Mouse (Mus musculus): ENCODE data around the gene Naa38.

The Naa38 gene

DNA sequence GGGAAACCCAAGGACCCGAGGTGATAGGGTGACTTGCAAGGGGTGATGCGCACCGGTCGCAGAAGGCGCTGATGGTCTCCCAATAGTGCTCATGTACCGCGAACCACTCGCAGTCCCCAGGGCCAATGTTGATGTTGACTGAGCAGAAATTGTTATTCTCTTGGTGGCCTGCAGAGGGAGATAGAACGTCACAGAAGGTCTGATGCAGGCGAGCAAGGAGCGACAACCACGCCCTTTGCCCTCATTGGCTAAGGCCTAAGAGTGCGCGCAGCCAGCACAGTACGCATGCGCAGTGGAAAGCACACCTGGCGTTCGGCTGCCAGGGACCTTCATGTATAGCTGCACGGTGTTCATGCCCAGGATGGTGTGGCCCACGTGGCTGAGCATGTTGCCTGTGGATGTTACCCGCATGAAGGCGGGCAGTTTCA is 5.9 kb downstream of the Naa38 start:
- peak; percentile 93 for DNase-seq (ENCODE audit: low spot score)

DNA sequence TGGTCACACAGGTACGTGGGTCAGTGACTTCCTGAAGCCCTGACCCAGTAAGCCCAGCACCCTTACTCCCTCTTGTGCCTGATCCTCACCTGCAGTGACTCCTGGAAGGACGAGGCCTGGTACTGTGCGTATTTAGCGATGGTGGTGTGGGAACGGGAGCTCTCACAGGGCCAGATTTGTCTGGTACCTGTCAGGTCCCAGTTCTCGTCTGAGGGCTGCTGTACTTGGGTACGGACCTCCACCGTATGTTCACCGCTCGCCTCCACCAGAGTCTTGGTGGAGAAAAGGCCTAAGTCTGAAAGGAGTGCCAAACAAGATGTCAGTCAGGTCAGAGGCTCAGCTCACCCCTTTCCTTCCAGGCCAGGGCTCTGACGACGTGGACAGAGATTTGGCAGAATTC is 6.7 kb downstream of the Naa38 start:
- DNase-seq (ENCODE audit: low spot score): no peak

DNA sequence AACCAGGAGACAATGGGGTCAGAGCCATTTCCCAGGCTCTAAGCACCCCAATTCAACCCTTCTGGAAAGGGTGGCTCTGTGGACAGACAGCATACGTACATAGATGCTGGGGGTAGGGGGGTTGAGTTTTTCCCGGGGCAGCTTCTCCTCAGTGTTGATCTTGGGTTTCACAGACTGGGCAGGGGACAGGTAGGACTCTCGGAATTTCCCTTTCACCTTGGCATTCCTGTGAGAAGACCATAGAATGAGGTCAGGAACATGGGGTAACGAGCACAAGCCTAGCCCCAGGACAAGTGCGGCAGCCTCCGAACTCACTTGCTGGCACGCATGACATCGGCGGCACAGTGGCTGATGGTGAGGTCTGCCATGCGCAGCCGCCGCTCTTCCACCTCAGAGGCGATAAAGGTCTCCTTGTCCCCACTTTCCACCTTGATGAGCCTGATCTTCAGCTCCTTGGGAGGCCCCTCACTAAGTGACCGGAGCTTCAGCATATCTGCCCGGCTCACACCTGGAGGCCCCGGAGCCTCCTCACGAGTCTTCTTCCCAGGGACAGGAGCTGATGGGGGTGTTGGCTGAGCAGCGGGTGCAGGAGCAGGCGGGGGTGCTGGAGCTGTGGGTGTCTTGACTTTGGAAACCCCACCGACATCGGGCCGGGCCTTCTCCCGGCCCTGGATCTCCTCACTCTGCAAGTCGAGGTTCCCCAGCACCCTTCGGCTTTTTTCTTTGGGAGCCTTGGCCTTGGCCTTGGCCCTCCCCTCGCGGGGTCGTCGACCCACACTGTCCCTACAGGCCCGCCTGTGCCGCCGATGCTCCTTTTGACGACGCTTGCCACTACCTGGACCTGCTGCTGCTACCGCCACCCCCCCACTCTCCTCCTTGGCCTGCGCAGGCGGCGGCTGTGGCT is 8.7 kb downstream of the Naa38 start:
- no peak for DNase-seq (ENCODE audit: low spot score)

DNA sequence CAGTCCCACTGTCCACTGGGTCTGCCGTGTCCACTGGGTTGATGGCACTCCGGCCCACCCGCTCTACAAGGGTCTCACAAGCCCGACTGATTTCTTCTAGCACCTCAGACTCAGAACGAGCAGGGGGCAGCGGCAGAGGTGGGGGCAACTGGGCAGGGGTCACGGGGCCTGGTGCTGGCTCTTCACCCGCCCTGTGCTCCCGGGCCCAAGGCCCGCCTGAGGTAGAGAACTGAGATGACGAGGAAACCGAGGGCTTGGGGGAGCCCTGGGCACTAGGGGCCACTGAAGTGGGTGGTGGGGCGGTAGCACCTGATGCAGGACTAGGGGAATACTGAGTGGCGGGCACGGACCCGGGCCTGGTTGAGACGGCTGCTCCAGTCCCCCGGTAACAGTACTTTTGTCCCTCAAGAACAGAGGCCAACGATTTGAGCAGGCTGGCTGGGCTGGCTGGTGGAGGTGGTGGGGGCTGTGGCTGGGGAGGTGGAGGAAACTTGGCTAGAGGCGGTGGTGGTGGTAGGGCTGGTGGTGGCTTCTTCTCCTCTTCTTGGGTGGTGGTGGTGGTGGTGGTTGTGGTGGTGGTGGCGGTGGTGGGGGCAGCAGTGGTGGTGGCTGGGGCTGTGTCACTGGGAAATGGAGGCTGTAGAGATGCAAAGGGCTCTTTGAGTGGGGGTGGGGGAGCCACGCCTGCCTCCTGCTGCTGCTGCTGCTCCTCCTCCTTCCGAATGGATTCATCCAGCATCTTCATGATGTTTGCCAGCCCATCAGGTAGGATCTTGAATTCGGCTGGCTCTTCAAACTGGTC is 9.5 kb downstream of the Naa38 start:
- DNase-seq (ENCODE audit: low spot score): no peak

DNA sequence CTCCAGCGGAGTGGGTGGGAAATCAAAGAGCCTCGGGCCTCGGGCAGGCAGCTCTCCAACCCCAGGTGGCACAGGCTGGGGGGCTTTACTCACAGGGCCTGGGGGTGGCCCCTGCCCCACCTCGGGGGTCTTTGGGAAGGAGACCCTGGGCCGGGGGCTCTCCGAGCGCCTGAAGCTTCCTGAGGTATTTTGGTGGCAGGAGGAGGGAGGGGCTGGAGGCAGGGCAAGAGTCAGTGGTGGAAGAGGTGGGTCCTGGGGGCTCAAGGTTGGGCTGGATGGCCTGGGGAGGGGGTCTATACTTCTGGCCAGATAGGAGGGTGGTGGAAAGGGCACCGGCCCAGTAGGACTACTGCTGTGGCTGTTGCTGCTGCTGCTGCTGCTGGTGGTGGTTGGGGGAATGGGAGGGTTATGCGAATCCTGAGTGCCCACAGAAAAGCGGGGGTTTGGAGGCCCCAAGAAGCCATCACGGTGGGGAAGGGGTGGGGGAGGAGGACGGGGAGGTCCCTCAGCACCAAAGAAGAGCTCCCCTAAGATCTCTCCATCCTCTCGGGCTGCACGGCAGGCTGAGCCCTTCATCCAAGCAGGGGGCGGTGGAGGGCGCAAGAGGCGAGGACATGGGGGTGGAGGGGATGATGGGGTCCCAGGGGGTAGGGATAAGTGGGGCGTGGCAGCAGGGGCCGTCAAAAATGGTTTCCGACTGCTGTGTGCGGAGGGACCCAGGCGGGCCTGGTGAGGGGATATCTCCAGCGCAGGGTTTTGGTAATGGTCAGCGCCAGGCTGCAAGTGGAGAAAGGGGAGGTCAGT is 10.3 kb downstream of the Naa38 start:
- DNase-seq (ENCODE audit: low spot score): no peak

DNA sequence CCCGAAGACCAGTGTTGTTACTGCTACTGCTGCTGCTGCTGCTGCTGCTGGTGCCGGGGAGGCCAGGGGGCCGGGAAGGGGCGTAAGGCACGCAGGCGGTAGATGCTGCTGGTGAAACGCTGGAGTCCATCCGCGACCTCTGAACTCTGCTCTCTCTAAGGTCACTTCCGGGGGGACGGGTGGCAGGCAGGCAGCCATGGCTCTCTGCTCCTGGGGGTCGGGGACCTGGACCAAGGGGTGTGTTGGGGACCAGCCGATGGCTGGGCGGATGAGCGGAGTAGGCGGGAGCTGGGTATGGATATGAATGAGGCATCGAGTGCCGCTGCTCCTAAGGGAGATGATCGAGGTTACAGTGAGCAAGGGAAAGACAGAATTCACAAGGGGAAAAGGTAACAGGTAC is 11.0 kb downstream of the Naa38 start:
- no peak for DNase-seq (ENCODE audit: low spot score)

DNA sequence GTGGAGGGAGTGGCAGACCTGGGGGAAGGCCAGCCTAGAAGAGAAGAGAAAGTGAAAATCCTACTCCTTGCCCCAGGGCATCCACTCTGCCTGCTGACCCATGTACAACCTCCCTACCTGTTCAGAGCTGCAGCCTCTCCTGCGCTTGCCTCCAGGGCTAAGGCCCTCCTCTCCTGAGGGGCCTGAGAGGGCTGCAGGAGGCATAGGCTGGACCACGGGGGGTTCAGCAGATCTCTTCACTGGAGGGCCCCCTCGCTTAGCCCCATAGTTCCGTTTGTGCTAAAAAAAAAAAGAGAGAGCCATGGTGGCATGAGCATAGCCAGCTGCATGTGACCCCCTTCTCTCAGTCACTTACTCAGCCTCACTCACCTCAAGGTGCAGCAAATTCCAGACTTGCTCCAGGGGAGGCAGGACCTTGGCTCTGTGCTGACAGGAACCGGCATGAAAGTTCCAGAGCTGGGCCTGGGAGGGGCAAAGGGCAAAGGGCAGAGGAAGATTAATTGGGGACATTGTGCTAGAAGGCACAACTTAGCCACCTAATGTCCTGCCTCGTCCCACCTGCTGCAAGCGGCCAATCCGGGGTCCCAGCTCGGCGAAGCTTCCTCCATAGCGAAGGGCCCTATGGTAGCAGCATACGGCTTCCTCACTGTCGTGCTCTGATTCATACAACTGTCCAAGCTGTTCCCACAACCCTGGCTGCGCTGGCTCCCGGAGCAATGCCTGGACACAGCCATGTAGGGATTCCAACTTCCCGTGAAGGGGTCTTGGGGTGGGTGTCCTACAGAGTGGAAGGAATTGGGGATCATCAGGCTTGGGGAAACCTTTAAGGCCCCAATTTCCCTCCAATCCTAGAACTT is 11.8 kb downstream of the Naa38 start:
- no peak for DNase-seq (ENCODE audit: low spot score)

DNA sequence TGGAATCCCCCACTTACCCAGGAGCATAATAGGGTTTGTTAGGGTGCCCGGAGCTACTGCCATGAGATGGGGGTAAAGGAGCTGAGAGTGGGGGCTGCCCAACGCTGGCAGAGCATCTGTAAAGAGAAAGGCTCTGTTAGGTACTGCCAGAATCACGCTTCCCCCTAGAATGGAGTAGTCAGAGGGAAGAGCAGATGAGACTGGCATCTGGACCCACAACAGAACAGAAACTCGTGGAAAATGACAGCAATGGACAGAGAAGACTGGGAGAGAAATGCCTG is 12.4 kb downstream of the Naa38 start:
- DNase-seq (ENCODE audit: low spot score): no peak

DNA sequence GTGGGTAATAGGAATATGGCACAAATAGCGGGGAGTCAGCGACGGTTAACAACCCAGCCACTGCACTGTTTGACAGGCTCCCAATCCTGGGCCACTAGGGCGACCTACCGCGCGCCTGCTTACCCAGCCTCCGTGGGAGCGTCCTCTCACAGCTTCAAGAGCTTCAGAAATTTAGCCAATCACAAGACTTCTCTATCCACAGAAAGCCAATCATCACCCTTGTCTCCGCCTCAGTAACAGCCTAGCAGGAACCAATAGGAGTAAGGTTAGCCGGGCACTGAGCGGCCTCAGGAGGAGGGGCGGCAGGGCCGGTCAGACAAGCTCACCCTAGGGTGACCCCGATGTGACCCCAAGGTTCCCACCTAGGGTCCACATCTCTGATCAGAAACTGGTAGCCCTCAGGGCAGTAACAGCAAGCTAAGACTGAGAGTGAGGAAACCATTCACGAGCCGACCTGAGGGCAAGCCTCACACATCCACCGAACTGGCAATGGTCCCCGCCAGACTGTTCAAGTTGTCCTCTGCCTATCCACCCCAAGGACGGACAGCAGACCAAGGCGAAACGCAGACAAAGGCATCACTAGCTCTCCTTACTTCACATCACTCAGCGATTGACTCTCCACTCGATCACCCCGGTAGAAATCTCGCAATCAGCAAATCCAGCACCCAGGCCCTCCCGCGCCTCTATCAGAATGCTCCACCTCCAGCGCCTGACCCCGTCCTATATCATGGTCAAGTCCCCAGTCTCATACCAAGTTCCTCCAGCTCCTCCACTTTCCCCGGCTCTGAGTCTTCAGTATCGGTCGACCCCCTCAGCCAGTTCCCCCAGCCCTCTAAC is 13.5 kb downstream of the Naa38 start:
- peak; percentile 93 for DNase-seq (ENCODE audit: low spot score)

DNA sequence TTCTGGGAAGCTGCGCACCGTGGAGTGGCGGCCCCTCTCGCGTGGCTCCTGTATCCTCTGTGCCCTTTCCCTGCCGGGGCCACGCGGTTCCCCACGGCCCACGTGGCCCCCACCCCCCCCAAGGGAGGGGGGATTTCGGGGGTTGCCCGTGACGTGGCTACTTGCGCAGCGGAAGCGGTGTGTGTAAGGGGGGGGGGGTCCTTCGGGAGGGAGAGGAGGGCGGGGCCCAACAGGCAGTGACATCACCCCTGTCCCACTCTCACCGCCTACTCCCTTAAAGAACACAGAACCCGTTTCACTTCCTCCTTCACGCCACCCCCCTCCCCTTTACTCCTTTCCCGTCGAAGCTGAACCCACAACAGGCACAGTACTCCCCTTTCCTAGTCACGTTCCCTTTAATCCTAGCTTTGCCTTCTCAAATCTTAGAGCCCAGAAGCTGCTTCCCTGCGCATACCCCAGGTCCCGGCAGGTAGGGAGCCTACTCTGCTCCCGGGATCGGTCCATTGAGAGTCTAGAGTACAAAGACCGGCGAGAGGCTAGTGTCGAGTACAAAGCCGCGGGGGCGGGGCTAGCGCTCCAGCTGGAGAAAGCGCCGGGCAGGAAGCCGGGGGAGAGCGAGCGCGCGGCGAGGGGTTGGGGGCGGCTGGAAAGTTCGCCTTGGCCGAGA is 14.2 kb downstream of the Naa38 start:
- peak; percentile 78 for DNase-seq (ENCODE audit: low spot score)

DNA sequence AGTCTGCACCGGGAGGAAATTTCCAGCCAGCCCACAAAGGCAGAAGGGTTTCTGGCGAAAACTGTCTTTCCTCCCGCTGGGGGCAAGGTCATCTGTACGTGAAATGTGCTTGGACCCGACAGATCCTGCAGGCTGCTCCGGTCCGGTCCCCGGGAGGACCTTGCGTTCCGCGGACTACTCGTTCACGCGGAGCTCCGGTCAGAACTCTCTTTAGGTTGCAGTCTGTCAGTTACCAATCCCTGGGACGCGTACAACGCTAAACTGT is 14.7 kb downstream of the Naa38 start:
- DNase-seq (ENCODE audit: low spot score): no peak

DNA sequence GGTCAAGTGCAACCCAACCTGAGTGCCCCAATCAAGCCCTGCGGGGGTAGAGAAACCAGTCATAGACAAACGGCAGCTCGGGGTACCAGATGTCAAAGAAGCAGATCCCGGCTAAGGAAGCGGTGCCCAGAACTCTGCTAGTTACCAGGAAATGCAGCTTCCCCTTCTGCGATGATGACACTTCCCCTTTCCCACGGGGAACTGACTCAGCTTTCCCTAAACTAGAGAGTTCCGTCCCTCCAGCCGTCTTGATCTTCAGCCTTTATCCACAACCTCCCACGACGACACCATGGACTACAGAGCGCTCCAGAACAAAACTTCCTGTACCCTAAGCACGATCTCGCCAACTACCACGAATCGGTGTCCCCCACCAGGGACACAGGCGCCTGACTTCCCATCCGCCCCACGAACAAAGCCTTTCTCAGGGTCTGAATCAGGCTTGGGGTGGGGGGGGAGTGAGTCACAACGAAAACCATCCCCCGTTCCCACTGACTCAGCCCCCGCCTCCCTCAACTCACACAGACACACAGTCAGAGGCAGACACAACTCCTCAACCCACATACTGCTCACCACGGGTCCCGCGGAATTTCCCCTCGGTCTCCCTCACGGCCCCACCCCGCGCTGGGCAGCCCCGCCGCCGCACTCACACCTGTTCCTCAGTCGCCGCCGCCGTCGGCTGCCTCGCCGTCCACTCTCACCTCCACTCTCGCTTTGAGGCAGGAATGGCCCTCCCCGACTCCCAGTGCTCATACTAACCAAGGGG is 15.2 kb downstream of the Naa38 start:
- no peak for DNase-seq (ENCODE audit: low spot score)

DNA sequence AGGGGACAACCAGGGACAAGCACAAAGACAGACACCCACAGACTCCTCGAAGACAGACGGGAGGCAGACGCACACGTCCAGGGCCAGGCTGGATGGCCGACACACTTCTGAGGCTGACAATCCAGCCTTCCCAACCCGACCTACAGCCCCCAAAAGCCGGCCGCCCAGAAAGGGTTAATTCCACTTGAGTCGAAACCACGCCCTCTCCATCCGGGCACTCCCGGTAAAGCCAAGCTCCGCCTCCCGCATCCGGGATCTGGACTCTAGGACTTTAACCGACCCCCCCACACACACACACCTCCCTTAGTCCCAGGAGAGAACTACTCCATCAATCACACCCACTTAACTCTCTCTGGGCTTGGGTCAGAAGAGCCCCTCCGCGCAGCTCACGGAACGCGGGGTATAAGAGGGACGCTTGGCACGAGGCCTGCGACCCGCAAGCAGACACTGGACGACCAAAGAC is 15.8 kb downstream of the Naa38 start:
- DNase-seq (ENCODE audit: low spot score): peak; percentile 95

DNA sequence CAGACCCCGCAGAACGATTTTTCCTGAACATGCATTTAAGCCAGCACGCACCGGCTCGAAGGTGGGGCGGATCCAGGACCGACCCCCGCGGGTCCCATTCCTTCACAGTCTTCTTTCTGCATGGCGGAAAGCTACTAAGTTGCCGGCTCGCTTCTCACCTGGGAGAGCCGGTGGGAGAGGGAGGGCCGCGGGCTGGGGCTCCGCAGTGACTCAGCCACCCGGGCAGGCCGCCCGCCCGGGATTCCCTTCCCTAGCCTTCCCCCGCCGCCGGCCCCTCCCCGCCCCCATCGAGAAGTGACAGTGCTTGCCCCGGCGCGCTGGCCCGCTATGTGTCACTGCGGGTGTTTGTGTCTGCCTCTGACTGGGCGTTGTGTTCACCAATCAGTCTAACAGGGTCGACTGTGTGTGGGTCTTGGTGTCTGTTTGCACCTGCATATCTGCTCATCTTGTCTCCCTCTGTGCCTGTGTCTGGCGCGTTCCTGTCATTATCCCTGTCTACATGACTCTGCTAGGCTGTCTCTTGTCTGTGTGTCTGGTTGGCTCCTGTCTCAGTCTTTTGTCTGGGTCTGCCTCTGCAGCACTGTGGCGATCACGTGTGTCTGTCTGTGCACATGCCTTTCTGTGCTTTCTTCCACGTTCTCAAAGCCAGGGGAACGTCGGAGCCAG is 16.4 kb downstream of the Naa38 start:
- peak; percentile 80 for DNase-seq (ENCODE audit: low spot score)

DNA sequence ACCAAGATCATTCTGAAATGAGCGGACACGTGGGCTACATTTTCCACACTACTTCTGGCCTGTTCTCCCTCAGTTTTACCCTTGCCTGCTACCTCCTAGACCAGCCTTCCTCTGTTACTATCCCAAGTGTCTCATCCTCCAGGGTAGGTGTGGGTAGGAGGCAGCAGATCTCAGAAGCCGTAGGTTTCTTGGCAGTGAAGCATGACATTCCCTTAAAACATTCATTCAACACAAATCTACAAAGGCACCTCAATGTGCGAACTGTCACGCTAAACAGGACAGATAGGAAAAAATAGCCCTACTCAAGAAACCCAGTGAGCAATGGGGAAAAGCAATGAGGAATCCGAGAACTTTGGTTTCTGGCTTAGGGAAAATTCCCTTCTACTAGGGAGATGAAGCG is 17.3 kb downstream of the Naa38 start:
- DNase-seq (ENCODE audit: low spot score): no peak

DNA sequence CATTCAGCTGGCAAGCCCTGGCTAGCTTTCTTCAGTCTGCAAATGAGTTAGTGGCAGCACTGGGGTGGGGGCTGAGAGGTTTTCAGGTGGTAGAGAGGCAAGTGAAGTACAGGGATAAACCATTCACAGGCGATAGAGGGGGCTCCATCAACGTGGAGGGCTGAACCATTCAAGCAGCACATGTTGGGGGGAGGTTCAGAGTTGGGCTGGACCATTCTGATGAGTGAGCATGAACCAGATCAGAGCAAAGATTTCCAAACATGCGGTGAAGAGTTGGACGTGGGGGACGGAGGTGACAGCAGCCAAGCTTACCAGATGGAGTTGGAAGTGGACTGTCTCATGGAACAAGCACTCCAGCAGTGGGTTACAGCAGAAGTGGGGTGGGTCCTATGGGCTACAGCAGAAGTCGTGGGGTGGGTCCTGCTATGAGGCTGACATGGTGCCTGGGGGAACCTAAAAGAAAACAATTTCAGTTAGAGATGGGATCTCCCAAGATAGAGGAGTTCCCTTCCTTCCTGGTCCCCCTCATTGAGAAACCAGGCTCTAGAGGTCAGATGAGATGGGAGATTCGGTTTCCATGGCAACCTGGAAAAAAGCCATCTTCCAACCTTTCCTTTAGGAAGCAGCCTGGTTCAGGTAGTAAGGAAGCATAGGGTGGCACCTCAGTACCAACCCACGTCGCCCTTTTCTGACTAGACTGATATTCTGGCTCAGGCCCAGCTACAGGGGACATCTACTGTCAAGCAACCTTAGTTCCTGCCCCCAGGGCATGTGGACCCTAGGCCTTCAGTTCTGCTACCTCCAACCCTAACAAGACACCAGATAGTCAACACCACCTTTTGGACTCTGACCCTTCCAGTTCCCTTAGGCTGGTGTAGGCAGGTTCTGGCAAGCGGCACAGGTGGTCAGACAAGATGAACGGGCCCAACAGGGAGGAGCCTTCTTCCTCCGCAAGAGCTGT is 18.2 kb downstream of the Naa38 start, which contains the start of gene Kdm6b:
Gene Kdm6b (minus strand): TSS at position 455 of the 961 bp plus-strand sequence.
- DNase-seq (ENCODE audit: low spot score): peak; percentile 60

DNA sequence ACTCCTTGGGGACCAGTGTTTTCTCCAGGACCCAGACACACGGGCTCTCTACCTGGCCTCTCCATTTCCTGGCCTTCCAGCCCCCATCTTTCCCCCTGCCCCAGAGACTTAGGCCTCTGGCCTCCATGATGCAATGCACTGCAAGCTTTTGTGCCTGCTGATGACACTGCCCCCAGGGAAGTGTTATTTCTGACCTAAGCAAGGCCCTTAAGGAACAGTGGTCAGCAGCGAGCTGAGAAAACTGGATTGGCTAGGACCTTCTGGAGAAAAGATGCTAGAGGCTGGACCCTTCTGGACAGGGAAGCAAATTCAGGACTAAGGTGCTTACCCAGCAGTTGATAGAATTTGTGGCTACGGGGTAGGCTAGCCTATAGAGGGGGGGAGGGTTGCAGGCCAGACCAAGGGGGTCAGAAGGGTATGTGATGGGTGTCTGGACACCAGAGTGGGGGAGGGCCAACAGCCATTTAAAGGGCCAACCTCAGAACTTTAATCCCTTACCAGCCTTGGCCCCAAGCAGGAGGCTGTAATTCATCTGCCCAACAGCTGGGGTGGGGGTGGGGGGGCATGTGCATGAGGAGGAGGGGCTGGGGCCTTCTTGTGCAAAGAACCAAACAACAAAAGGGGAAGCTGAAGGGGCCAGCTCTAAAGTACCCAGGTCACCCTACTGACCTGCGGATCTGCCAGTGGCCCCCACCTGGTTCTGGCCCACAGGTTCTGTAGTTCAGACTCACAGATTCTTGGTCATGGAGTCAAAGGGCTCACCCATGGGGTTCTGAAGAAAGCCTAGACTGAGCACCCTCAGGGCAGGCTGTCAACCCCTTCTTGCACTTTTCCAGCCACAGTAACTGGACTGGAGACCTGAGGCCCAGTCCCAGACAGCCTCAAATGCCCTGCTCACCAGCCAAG is 19.4 kb downstream of the Naa38 start:
- peak; percentile 87 for DNase-seq (ENCODE audit: low spot score)
